Mouse (Mus musculus) frontal cortex, postnatal 25 days (tissue): ENCODE data around the gene Gm14435.
"Not testable (repeated sequence)": the region's sequence is repeated elsewhere in the genome, so short reads cannot be mapped to it uniquely, and the experiment has no call there.

Experiments used
- DNase-seq, 2 experiments: peaks; one replicate each; pipeline ENCODE4 v3.0.0; 2022; ENCODE audit warnings: low spot score in 2 of 2

Gm14435 gene

DNA sequence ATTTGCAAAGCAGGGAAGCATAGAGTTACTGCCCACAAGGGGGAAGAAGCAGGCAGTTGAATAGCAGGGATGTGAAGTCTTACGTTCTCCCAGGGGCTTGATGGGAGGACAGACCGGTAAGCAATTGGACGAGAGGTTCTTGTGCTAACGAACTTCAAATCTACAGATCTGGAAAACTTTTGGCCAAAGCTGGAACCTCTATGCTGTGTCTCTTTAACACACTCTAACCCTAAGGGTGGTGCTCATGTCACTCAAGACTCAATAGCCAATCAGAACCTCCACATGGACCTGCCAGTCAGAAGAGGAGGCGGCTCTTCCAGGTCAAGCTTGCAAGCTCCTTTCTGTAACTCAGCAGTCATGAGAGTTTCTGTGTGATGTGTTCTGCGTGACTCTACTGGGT lies at the start of gene Gm14435:
TSS of gene Gm14435 (plus strand) at position 301 of the 400 bp plus-strand sequence.
- not testable (repeated sequence) for DNase-seq
